Mouse (Mus musculus) ES-E14 (cell line): Measurements from ENCODE around the gene Pitpnm3.

Experiments
- MAFK ChIP-seq: IDR thresholded peaks from 2 replicates; pipeline ENCODE4 v1.6.1; 2014; ENCODE audit warnings: mild to moderate bottlenecking, low read depth, low read length, inconsistent platforms; ENCODE audit not compliant: insufficient read depth
- ZC3H11A ChIP-seq: IDR thresholded peaks from 2 replicates; pipeline ENCODE4 v1.6.1; 2012; ENCODE audit warnings: low read depth, mild to moderate bottlenecking, inconsistent platforms, low read length, borderline replicate concordance

GRCm38 (mm10) chr11:72134536-72135382 lies 819 bp downstream of the Pitpnm3 start:
- TF ChIP-seq MAFK (no peak), ZC3H11A (no peak)
